Mouse (Mus musculus) CH12F3 (cell line): Measurements from ENCODE around the gene Etfa.

Source experiments
- in situ Hi-C: fragments of 300-500 bp; cut with MboI; formaldehyde crosslinking; loops from 2 replicates; pipeline ENCODE4 v1.14.3; 2020; ENCODE audit warnings: low sequenced_read_pairs

The Etfa gene

GRCm38 (mm10) chr9:55525716-55526115, 13.7 kb upstream of the Etfa start:
- in situ Hi-C loops = no loop called here

DNA sequence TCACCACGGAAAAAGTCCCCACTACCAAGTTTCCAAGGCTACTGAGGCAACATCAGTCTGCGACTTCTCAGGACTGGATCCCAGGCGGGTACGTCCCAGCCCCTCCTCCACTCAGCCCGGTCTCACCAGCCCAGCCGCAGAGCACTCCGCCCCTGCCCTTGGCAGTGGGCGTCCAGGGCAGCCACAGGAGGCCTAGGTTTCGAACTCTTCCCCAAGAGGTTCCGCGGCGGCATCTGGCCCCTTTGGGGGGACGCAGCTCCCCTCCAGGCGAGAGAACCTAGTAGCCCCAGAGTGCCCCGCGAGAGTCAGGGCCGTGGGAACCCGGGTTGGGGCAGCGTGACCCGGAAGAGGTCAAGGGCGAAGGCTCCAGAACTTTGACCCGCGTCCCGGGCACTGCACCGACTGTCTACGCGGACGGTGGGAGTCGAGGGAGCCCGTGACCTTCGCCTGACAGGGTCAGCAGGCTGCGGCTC, 486 bp downstream of the Etfa start:
- in situ Hi-C loops = no loop called here

DNA sequence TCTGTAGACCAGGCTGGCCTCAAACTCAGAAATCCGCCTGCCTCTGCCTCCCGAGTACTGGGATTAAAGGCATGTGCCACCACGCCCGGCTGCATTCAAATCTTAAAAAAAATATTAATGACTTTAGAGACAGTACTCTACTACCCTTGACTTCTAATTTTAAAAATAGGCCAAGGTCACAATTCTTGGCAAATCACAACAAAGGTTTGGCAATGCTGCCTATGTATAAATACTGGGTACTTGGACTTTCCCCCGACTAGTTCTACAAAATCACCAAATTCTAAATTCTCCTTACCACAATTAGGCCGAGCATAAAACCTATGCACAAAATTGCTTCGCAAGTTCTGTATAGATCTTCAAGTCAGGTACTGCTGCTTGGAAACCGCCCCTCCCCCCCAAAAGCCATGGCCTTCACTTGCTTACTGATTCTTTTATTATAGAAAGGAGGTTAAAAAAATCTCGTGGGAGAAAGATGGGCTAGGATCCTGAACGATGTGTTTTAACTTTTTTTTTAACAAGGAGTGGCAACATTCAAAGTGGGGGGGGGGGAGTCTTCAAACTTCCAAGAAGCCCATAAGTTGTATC, 1.3 kb downstream of the Etfa start:
- in situ Hi-C loops = no loop called here

DNA sequence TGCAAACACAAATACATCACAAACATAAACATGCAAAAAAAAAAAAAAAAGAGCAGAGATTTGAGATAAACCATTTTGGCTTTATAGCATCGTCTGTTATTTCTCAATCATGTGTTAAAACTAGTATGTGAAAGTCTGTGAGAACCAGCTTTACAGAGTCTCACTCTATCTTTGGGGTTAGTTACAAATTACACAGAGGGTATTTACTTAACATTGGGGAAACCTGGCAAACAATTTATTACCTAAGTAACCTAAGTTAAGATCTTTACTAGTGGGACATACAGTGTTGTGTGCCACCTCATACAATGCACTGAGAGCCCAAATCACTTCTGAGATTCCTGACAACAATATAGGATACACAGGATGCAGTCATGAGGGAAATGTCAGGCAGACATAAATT, 2.3 kb downstream of the Etfa start:
- in situ Hi-C loops = no loop called here

- in situ Hi-C loops = no loop called here
Measured at GRCm38 (mm10) chr9:55508701-55509100, 3.3 kb downstream of the Etfa start.

DNA sequence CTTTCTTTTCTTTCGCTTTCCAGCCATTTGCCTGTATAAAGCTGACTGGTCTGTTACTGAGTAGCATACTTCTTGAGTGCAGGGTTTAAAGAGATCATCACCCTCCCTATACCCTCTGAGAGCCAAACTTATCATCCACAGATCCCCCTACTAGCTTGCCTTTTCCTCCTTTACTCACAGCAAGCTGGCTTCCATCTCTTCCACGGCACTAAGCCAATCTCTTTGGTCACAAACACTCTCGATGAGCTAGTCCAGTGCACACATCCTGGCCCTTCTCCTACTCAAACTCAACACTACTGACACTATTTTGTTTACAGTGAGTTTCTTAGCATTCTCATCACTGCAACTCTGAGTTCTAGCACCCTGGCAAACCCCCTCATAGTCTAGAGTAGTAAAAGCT, 4.1 kb downstream of the Etfa start:
- in situ Hi-C loops = no loop called here

GRCm38 (mm10) chr9:55482116-55482515, 29.9 kb downstream of the Etfa start:
- in situ Hi-C loops = no loop called here

DNA sequence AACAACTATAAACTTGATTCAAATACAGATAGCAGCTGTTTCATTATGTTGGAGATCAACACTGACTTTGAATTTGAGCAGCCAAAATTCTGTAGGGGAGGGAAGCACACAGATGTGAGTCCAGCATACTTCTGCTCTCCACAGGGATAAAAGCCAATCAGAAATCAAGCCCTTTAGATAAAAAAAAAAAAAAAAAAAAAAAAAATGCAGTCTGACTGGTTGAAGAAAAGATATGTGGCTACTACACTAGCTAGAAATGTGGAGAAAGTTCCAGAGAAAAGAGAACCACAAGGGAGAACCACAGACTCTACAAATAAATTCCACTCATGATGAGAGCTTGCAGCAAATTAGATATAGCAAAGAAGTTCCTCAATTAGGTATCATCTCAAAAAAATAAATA, 33.3 kb downstream of the Etfa start:
- in situ Hi-C loops = no loop called here

DNA sequence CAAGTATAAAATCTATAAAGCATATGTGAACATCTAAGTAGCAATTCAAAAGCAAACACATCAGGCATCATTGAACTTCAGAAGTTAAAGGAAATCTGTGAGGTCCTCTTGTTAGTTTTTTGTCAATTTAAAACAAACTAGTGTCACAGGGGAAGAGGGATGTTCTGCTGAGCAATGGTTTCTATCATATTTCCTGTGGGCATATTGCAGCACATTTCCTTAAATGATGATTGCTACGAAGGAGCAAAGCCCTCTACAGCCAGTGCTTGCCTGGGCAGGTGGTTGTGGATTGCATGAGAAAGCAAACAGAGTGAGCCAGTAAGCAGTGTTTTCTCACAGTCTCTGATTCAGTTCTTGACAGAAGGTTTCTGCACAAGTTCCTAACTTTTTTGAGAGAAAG, 36.0 kb downstream of the Etfa start:
- in situ Hi-C loops = no loop called here

DNA sequence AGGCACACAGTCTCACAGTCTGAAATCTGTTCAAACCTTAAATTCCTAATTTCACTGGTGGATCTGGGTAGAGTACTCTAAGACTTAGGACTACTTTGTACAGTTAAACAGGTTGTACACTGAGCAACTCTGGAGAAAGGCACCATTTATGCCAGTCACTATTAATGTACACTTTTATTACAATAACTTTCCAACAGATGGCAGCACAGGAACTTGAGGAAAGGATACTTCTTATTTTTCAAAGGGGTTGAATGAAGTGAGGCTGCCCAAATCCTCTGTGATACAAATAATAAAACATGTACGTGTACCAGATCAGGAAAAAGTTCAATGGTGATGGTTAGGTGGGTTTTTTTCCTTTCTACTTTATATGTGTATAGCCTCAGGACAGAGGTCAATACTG, 43.6 kb downstream of the Etfa start:
- in situ Hi-C loops = no loop called here

- in situ Hi-C loops = no loop called here
Measured at GRCm38 (mm10) chr9:55453366-55453765, 58.7 kb downstream of the Etfa start.

DNA sequence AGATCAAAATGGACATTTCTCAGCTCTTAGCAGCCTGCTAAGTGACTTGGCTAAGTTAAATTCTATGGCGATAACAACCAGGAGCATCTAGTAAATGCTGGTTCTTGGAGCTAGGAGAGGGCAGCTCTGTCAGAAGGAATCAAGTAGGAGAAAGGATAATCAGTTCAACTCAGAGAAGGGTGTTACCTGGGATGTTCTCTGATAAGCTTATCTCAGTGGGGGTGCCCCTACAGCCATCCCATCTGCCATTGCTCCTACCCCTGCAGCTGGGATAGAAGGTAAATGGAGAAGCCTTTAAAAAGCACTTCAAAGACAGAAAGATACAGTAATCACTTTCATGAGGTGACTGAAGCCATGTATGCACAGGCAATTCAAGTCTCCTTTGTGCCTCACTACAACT, 59.1 kb downstream of the Etfa start:
- in situ Hi-C loops = no loop called here

DNA sequence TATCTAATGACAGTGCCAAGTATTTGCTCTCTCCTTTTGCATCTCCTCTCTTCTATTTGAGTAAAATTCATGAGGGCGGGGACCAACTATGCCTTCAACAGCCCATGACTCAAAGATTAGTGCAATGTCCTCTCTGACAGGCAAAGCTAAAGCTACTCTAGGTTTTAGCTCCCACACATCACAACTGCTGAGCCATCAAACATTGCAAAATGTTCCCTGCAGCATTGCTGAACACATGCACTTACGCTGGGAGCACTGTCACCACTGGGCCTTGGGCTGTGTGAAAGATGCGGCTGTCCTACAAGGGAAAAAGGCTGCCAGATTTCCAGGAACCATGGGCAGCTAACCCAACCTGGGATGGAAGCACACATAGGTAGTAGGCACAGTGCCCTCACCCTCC, 60.6 kb downstream of the Etfa start:
- in situ Hi-C loops = no loop called here

- in situ Hi-C loops = no loop called here
Measured at GRCm38 (mm10) chr9:55450035-55450434, 62.0 kb downstream of the Etfa start.

- in situ Hi-C loops = loop anchor here (25.0 kb wide), 1 partner anchor 463 kb away; no protein-coding TSS in a partner anchor
Measured at GRCm38 (mm10) chr9:55449108-55449507, 62.9 kb downstream of the Etfa start.

GRCm38 (mm10) chr9:55447509-55447908, 64.5 kb downstream of the Etfa start:
- in situ Hi-C loops = loop anchor here (25.0 kb wide), 1 partner anchor 465 kb away; no protein-coding TSS in a partner anchor

GRCm38 (mm10) chr9:55439206-55439780, 72.8 kb downstream of the Etfa start:
- in situ Hi-C loops = loop anchor here (25.0 kb wide), 1 partner anchor 473 kb away; no protein-coding TSS in a partner anchor

GRCm38 (mm10) chr9:55438433-55438832, 73.6 kb downstream of the Etfa start:
- in situ Hi-C loops = loop anchor here (25.0 kb wide), 1 partner anchor 474 kb away; no protein-coding TSS in a partner anchor

- in situ Hi-C loops = loop anchor here (25.0 kb wide), 1 partner anchor 478 kb away; no protein-coding TSS in a partner anchor
Measured at GRCm38 (mm10) chr9:55433875-55434274, 78.2 kb downstream of the Etfa start.

- in situ Hi-C loops = loop anchor here (25.0 kb wide), 1 partner anchor 480 kb away; no protein-coding TSS in a partner anchor
Measured at GRCm38 (mm10) chr9:55432306-55433289, 79.4 kb downstream of the Etfa start.

- in situ Hi-C loops = loop anchor here (25.0 kb wide), 1 partner anchor 482 kb away; no protein-coding TSS in a partner anchor
Measured at GRCm38 (mm10) chr9:55430133-55430532, 81.9 kb downstream of the Etfa start.
